Mouse (Mus musculus): ENCODE results near the gene Nme4. TPM values are rescaled to one million over a fixed set of nuclear protein-coding genes. Genes with fewer than 3 reads are reported as not detected.

Gene Nme4
- polyA plus RNA-seq, 1 experiment, result 11.5 TPM

DNA sequence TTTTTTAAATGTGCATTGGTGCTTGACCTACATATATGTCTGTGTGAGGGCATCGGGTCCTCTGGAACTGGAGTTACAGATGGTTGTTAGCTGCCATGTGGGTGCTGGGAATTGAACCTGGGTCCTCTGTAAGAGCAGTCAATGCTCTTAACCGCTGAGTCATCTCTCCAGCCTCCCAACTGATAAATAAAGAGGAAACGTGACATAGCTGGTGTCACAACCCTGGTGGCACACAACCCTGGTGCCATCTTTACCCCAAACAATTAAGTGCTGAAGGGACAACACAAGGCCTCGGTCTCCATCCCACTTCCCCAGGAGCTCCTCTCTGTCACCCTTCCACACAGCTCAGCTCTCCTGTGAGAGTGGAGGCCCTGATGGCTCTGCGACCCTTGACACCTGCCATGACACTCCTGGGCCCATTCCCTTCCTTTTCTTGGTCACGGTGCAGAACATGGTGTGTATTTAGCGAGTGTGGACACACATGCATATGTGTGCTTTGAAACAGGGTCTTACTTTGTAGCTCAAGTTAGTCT lies 28.8 kb downstream of the Nme4 start:
- H3K27ac ChIP-seq (ENCODE audit: insufficient read depth, low read depth, low read length), result no peak overlapping the region
- H3K36me3 ChIP-seq (ENCODE audit: control insufficient read depth, insufficient read depth, low read length), result no peaks in the 10 kb centered on the region
- H3K27me3 ChIP-seq (ENCODE audit: control insufficient read depth, insufficient read depth, low read length), result no peaks in the 10 kb centered on the region
- peaks cover 18% of the 10 kb centered on the region for H3K4me1 ChIP-seq (ENCODE audit: control insufficient read depth, insufficient read depth, insufficient read length, low read length)
- no peak overlapping the region for H3K4me3 ChIP-seq (ENCODE audit: low read depth, low read length)
- TF ChIP-seq POLR2A (IDR thresholded peaks at IDR 0.05; ENCODE audit: low read depth, low read length) (no peak), CTCF (IDR thresholded peaks at IDR 0.05; ENCODE audit: extremely low read depth, insufficient read length, insufficient replicate concordance, low read depth, low read length) (no peak)
- 95% methylated on average over 7 of the region's 7 CpGs for WGBS

DNA sequence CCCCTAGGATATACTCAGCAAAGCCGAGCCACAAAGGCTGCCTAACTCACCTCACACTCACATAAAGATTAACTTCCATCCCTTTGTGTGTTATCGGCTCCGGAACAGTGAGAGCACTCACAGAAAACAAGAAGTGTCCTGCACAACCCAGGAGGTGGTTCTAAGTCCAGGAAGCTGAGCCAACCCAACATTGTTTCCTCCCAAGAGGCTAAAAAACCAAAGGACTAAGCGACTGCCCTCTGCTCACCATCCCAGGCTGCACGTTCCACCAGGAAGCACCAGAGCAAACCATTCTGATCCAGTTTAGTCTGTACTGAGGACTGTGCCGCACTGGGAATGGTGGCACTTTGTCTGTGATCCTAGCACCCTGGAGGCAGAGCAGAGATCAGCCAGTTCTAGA lies 30.5 kb downstream of the Nme4 start:
- 70% methylated on average over 6 of the region's 6 CpGs for WGBS

DNA sequence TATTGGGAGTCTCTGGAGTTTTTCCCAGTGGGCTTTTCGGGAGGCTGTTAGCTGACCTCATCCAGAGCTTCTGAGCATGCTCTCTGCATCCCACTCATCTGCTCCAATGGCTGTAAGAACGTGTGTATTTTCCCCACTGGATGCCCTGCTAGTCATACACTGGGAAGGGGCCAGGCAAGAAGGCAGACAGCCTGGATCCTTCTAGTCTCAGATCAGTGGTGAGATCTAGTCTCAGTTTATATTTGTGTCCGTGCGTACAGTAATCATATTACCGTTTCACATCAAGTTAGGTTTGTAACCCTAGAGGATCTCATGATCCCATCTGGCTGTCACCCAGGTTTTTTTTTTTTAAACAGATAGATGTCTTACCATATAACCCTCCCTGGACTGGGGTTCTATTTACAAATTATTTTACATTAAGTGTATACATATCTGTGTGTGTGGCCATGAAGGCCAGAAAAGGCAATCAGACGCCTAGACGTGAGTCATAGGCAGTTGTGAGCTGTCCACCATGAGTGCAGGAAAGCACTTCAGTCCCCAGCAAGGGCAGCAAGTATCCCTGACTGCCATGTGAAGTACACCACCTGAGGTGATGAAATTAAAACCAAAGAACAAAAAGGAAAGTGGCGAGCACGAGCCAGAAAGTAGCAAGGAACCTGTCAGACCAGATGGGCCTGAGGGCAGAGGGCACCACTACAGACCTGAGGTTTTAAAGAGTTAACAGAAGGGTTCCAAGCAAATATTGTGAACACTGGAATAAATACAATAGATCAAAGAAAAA lies 37.4 kb downstream of the Nme4 start:
- WGBS, result 75% methylated on average over 9 of the region's 9 CpGs
- no peak overlapping the region for H3K27ac ChIP-seq (ENCODE audit: insufficient read depth, low read depth, low read length)
- no peaks in the 10 kb centered on the region; the same call in 1 of the 2 replicates for H3K36me3 ChIP-seq (ENCODE audit: control insufficient read depth, insufficient read depth, low read length)
- H3K4me3 ChIP-seq (ENCODE audit: low read depth, low read length), result no peak overlapping the region
- TF ChIP-seq CTCF (IDR thresholded peaks at IDR 0.05; ENCODE audit: extremely low read depth, insufficient read length, insufficient replicate concordance, low read depth, low read length) (no peak), POLR2A (IDR thresholded peaks at IDR 0.05; ENCODE audit: low read depth, low read length) (no peak)
- no peaks in the 10 kb centered on the region for H3K4me1 ChIP-seq (ENCODE audit: control insufficient read depth, insufficient read depth, insufficient read length, low read length)
- no peaks in the 10 kb centered on the region for H3K27me3 ChIP-seq (ENCODE audit: control insufficient read depth, insufficient read depth, low read length)

More for the DNA sequence above, 30.5 kb downstream of the Nme4 start:
- Histone ChIP-seq H3K36me3 (ENCODE audit: control insufficient read depth, insufficient read depth, low read length) (no peaks in the 10 kb centered on the region), H3K4me1 (ENCODE audit: control insufficient read depth, insufficient read depth, insufficient read length, low read length) (peaks cover 16% of the 10 kb centered on the region), H3K27me3 (ENCODE audit: control insufficient read depth, insufficient read depth, low read length) (no peaks in the 10 kb centered on the region), H3K27ac (ENCODE audit: insufficient read depth, low read depth, low read length) (no peak overlapping the region), H3K4me3 (ENCODE audit: low read depth, low read length) (no peak overlapping the region)
- TF ChIP-seq POLR2A (IDR thresholded peaks at IDR 0.05; ENCODE audit: low read depth, low read length), result no peak

GRCm38 (mm10) chr17:26057278-26057677 lies 38.1 kb downstream of the Nme4 start:
- peaks cover 1% of the 10 kb centered on the region; the same call in 1 of the 2 replicates for H3K4me1 ChIP-seq (ENCODE audit: control insufficient read depth, insufficient read depth, insufficient read length, low read length)
- no peak overlapping the region for H3K27ac ChIP-seq (ENCODE audit: insufficient read depth, low read depth, low read length)
- H3K36me3 ChIP-seq (ENCODE audit: control insufficient read depth, insufficient read depth, low read length), result no peaks in the 10 kb centered on the region; the same call in 1 of the 2 replicates
- no peak overlapping the region for H3K4me3 ChIP-seq (ENCODE audit: low read depth, low read length)
- no peak for TF ChIP-seq CTCF (IDR thresholded peaks at IDR 0.05; ENCODE audit: extremely low read depth, insufficient read length, insufficient replicate concordance, low read depth, low read length)
- TF ChIP-seq POLR2A (IDR thresholded peaks at IDR 0.05; ENCODE audit: low read depth, low read length), result no peak
- no peaks in the 10 kb centered on the region for H3K27me3 ChIP-seq (ENCODE audit: control insufficient read depth, insufficient read depth, low read length)
- 89% methylated on average over 8 of the region's 8 CpGs for WGBS

DNA sequence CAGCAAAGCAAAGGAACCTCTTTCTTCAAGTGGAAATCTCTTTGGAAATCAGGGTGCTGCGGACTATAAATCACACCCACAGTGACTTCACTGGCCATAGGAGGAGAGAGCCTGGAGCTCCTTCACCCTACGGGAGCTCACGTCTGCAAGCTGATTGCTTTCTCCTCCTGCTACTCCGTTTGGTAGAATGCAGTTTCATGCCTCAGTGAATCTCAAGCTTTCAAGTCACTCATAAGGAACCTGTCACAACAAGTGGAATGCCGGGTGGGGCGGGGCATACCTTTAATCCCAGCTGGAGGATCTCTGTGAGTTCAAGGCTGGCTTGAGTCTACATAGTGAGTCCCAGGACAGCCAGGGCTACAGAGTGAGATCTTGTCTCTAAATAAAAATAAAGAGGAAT lies 40.2 kb downstream of the Nme4 start:
- TF ChIP-seq CTCF (IDR thresholded peaks at IDR 0.05; ENCODE audit: extremely low read depth, insufficient read length, insufficient replicate concordance, low read depth, low read length), result no peak
- no peak for TF ChIP-seq POLR2A (IDR thresholded peaks at IDR 0.05; ENCODE audit: low read depth, low read length)
- Histone ChIP-seq H3K27ac (ENCODE audit: insufficient read depth, low read depth, low read length) (no peak overlapping the region), H3K27me3 (ENCODE audit: control insufficient read depth, insufficient read depth, low read length) (no peaks in the 10 kb centered on the region), H3K4me1 (ENCODE audit: control insufficient read depth, insufficient read depth, insufficient read length, low read length) (peaks cover 5% of the 10 kb centered on the region; the same call in 1 of the 2 replicates), H3K36me3 (ENCODE audit: control insufficient read depth, insufficient read depth, low read length) (no peaks in the 10 kb centered on the region; the same call in 1 of the 2 replicates), H3K4me3 (ENCODE audit: low read depth, low read length) (no peak overlapping the region)
- WGBS, result 89% methylated on average over 6 of the region's 6 CpGs

DNA sequence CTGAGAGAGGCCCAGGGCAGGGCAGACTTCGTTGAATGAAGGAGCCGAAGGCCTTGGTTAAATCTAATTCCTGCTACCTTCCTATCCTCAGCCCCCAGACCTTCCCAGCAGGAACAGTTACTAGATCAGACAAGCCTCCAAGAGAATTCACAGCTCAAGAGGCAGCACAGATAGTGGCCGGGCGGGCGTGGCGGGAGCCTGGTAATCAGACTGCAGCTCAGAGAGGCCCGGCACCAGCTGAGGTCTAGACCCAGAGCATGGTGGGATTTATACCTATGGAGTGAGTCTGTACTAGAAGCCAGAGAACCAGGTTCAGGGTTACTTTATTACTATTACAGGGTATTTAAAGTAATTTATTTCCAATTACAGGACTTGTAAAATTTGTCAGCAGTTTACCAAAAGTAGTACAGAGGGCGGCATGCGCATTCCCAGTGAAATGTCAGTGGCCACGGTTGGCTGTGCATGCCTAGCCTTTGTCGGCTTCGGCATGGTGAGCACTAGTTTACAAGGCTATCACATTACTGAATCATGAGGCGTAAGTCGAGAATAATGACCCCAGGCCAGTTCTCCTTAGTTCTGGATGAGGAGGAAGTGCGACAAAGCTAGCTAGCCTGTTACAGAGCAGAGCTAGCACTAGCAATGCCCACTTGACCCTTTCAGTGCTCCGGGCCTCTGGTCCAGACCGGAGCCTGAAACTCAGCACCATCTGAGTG lies 41.1 kb downstream of the Nme4 start:
- H3K4me1 ChIP-seq (ENCODE audit: control insufficient read depth, insufficient read depth, insufficient read length, low read length), result peaks cover 5% of the 10 kb centered on the region; the same call in 1 of the 2 replicates
- 74% methylated on average over 17 of the region's 17 CpGs for WGBS
- TF ChIP-seq POLR2A (IDR thresholded peaks at IDR 0.05; ENCODE audit: low read depth, low read length) (no peak), CTCF (IDR thresholded peaks at IDR 0.05; ENCODE audit: extremely low read depth, insufficient read length, insufficient replicate concordance, low read depth, low read length) (no peak)
- no peaks in the 10 kb centered on the region for H3K27me3 ChIP-seq (ENCODE audit: control insufficient read depth, insufficient read depth, low read length)
- H3K27ac ChIP-seq (ENCODE audit: insufficient read depth, low read depth, low read length), result no peak overlapping the region
- no peak overlapping the region for H3K4me3 ChIP-seq (ENCODE audit: low read depth, low read length)
- H3K36me3 ChIP-seq (ENCODE audit: control insufficient read depth, insufficient read depth, low read length), result no peaks in the 10 kb centered on the region; the same call in 1 of the 2 replicates

DNA sequence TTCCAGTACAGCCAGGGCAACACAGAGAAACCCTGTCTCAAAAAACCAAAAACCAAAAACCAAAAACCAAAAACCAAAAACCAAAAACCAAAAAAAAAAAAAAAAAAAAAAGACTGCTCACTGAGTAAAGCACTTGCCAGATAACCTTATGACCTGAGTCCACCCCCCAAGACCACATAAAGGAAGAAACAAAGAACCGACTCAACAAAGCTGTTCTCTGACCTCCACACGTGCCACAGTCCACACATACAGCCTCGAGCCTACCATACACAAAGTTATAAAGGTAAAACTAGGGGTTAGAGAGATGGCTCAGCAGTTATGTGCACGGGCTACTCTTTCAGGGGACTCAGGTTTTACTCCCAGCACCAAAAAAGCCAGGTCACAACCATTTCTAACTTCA lies 42.7 kb downstream of the Nme4 start:
- 85% methylated on average over 4 of the region's 4 CpGs for WGBS
- H3K4me3 ChIP-seq (ENCODE audit: low read depth, low read length), result no peak overlapping the region
- TF ChIP-seq POLR2A (IDR thresholded peaks at IDR 0.05; ENCODE audit: low read depth, low read length), result no peak
- no peak for TF ChIP-seq CTCF (IDR thresholded peaks at IDR 0.05; ENCODE audit: extremely low read depth, insufficient read length, insufficient replicate concordance, low read depth, low read length)
- peaks cover 5% of the 10 kb centered on the region; the same call in 1 of the 2 replicates for H3K4me1 ChIP-seq (ENCODE audit: control insufficient read depth, insufficient read depth, insufficient read length, low read length)
- H3K27me3 ChIP-seq (ENCODE audit: control insufficient read depth, insufficient read depth, low read length), result no peaks in the 10 kb centered on the region
- H3K27ac ChIP-seq (ENCODE audit: insufficient read depth, low read depth, low read length), result no peak overlapping the region
- H3K36me3 ChIP-seq (ENCODE audit: control insufficient read depth, insufficient read depth, low read length), result no peaks in the 10 kb centered on the region

Measured in small intestine, adult 2 months (tissue).